Mouse (Mus musculus): Measurements from ENCODE around the gene Tchh. TPM values are rescaled to one million over a fixed set of nuclear protein-coding genes. Genes with fewer than 3 reads are reported as not detected.
A peak's percentile ranks its signal among the peaks of the same experiment; 100 is the strongest.
"Not testable (repeated sequence)": the region's sequence is repeated elsewhere in the genome, so short reads cannot be mapped to it uniquely, and the experiment has no call there.

The Tchh gene
- total and polyA plus RNA-seq, 3 experiments, result 0.02 to 0.14 (median 0.08) TPM

DNA sequence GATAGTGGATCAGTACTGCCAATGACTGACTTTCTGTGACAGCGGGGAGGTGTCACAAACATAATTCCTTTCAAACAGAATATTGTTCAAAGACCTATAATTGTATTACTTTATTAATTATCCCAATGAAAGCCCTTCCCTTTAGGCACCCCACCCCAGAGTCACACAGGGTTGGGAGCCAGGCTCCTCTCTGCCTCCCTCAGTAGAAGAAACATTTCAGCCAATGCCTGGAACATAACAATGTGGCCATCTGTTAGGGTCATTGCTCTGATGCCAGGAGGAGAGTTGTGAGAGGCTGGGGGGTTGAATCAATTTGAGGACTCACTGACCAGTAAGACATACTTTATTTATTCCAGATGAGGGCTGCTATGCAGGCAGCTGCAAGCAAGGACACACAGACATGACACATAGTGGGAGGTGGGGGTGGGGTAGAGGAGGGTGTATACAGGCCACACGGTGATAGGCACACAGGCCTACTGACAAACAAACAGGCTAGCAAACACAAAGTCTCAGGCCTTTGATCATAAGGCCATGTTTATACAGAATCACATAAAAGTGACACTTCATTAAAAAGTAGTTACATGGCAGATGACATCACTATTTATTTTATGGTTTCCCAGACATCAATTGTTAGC, 40.0 kb downstream of the Tchh start:
- no peak for TF ChIP-seq CTCF (IDR thresholded peaks at IDR 0.05)
- no peak for TF ChIP-seq POLR2A (IDR thresholded peaks at IDR 0.05; ENCODE audit: insufficient read depth, low read depth, low read length)
- TF ChIP-seq EP300 (IDR thresholded peaks at IDR 0.05; ENCODE audit: insufficient read depth, low read depth, low read length), result no peak
- intact Hi-C loops (cut with DNase I), result no loop called here
- H3K4me1 ChIP-seq (ENCODE audit: control insufficient read depth, insufficient read depth, low read length), result no peaks in the 10 kb centered on the region
- no peak overlapping the region for H3K9ac ChIP-seq (ENCODE audit: low read depth, low read length)
- H3K79me2 ChIP-seq (replicated peaks; ENCODE audit: control insufficient read depth, insufficient read depth, low read length), result no peaks in the 10 kb centered on the region
- no peak overlapping the region for H3K27ac ChIP-seq
- 77% methylated on average over 2 of the region's 2 CpGs for WGBS
- no peak for DNase-seq
- H3K36me3 ChIP-seq (ENCODE audit: control insufficient read depth, insufficient read depth, low read length), result no peaks in the 10 kb centered on the region
- H3K4me3 ChIP-seq, result no peak overlapping the region
- H3K27me3 ChIP-seq (ENCODE audit: control insufficient read depth, insufficient read depth, low read length), result no peaks in the 10 kb centered on the region

DNA sequence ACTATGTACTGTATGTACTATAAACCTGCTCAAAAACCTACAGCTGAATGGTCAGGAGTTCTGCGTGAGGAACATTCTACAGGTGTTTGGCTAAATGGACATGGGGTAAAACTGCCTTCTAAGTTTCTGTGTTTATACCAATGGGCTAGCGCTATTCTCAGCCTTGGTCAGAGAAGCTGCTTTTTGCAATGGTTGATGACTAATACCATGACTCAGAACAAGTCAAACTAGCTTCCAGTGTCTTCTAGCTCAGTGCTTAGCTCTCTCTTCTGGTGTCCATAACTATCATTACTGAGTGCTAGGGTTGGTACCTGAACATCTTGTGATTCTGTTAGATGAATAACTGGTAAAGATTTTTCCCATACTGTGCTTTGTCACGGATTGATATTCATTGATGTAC, 43.5 kb downstream of the Tchh start:
- intact Hi-C loops (cut with DNase I), result no loop called here
- Histone ChIP-seq H3K27me3 (ENCODE audit: control insufficient read depth, insufficient read depth, low read length) (no peaks in the 10 kb centered on the region), H3K4me1 (ENCODE audit: control insufficient read depth, insufficient read depth, low read length) (no peaks in the 10 kb centered on the region), H3K79me2 (replicated peaks; ENCODE audit: control insufficient read depth, insufficient read depth, low read length) (no peaks in the 10 kb centered on the region), H3K36me3 (ENCODE audit: control insufficient read depth, insufficient read depth, low read length) (no peaks in the 10 kb centered on the region), H3K9ac (ENCODE audit: low read depth, low read length) (no peak overlapping the region), H3K4me3 (no peak overlapping the region), H3K27ac (no peak overlapping the region)
- TF ChIP-seq POLR2A (IDR thresholded peaks at IDR 0.05; ENCODE audit: insufficient read depth, low read depth, low read length), result no peak
- TF ChIP-seq EP300 (IDR thresholded peaks at IDR 0.05; ENCODE audit: insufficient read depth, low read depth, low read length), result no peak
- TF ChIP-seq CTCF (IDR thresholded peaks at IDR 0.05), result no peak
- DNase-seq, result no peak
- 87% methylated on average over 3 of the region's 3 CpGs for WGBS

DNA sequence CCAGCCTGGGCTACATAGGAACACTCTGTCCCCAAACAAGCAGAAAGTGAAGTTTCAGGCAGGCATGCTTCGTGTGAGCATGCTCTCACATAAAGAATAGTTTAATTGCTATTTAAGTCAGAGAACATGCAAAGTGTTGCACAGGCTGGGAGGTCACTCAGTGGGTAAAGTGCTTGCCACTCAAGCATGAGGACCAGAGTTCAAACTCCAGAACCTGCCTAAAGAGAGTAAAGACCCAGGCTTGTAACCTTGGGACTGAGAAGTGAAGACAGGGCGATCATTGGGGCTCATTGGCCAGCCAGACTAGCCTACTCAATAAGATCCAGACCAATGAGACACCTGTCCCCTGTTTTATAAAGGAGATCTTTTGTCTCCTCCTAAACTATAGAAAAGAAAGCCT, 46.4 kb downstream of the Tchh start:
- Histone ChIP-seq H3K36me3 (ENCODE audit: control insufficient read depth, insufficient read depth, low read length) (no peaks in the 10 kb centered on the region), H3K27me3 (ENCODE audit: control insufficient read depth, insufficient read depth, low read length) (no peaks in the 10 kb centered on the region), H3K4me1 (ENCODE audit: control insufficient read depth, insufficient read depth, low read length) (no peaks in the 10 kb centered on the region), H3K4me3 (no peak overlapping the region), H3K27ac (no peak overlapping the region), H3K9ac (ENCODE audit: low read depth, low read length) (no peak overlapping the region), H3K79me2 (replicated peaks; ENCODE audit: control insufficient read depth, insufficient read depth, low read length) (no peaks in the 10 kb centered on the region)
- WGBS, result 83% methylated on average over 2 of the region's 2 CpGs
- no peak for DNase-seq
- TF ChIP-seq EP300 (IDR thresholded peaks at IDR 0.05; ENCODE audit: insufficient read depth, low read depth, low read length) (no peak), POLR2A (IDR thresholded peaks at IDR 0.05; ENCODE audit: insufficient read depth, low read depth, low read length) (no peak), CTCF (IDR thresholded peaks at IDR 0.05) (no peak)
- intact Hi-C loops (cut with DNase I), result no loop called here

DNA sequence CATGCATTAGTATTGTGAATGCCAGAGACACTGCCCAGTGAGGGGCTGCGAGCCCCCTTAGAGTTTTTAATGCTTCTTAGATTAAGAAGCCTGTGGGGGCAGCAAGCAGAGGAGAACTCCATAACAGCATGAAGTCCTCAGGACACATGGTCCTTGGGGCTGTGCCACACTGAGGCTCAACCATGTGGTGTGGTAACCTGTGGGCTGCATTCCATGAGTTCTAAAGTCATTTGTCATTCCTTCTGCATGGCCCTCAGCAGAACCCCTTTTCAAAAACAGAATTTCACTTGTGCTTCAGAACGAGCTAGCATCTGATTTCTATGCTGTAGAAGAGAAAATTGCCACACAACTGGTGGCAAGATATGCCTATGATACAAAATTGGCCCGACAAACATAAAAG, 50.0 kb downstream of the Tchh start:
- no peak overlapping the region for H3K27ac ChIP-seq
- WGBS, result 67% methylated on average over 3 of the region's 3 CpGs
- H3K27me3 ChIP-seq (ENCODE audit: control insufficient read depth, insufficient read depth, low read length), result no peaks in the 10 kb centered on the region
- no peak for DNase-seq
- no peaks in the 10 kb centered on the region for H3K79me2 ChIP-seq (replicated peaks; ENCODE audit: control insufficient read depth, insufficient read depth, low read length)
- no peaks in the 10 kb centered on the region for H3K36me3 ChIP-seq (ENCODE audit: control insufficient read depth, insufficient read depth, low read length)
- no peak overlapping the region for H3K4me3 ChIP-seq
- intact Hi-C loops (cut with DNase I), result no loop called here
- TF ChIP-seq EP300 (IDR thresholded peaks at IDR 0.05; ENCODE audit: insufficient read depth, low read depth, low read length), result no peak
- no peak for TF ChIP-seq CTCF (IDR thresholded peaks at IDR 0.05)
- H3K9ac ChIP-seq (ENCODE audit: low read depth, low read length), result no peak overlapping the region
- no peaks in the 10 kb centered on the region for H3K4me1 ChIP-seq (ENCODE audit: control insufficient read depth, insufficient read depth, low read length)

DNA sequence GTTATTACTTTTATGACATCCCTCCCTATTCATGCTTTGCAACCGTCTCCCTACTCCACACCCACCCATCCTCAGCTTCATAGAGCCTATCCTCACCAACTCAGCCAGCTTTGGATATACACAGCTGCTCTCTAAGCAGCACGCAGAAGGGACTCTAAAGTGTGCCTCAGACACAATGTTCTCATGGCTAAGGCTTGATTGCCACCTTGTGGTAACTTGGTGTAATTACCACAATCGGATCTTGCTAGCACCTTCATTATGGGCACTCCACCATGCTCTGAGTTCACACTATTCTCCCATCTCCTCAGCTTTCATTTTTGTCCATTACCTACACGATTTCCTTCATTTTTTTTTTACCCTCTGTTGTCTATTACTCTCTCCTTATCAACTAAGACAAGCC, 51.9 kb downstream of the Tchh start:
- Histone ChIP-seq H3K27ac (no peak overlapping the region), H3K79me2 (replicated peaks; ENCODE audit: control insufficient read depth, insufficient read depth, low read length) (no peaks in the 10 kb centered on the region), H3K4me3 (no peak overlapping the region), H3K27me3 (ENCODE audit: control insufficient read depth, insufficient read depth, low read length) (no peaks in the 10 kb centered on the region), H3K36me3 (ENCODE audit: control insufficient read depth, insufficient read depth, low read length) (no peaks in the 10 kb centered on the region), H3K4me1 (ENCODE audit: control insufficient read depth, insufficient read depth, low read length) (no peaks in the 10 kb centered on the region), H3K9ac (ENCODE audit: low read depth, low read length) (no peak overlapping the region)
- under 1% methylated on average over 4 of the region's 4 CpGs for WGBS
- DNase-seq, result peak; percentile 8 to 18
- TF ChIP-seq CTCF (IDR thresholded peaks at IDR 0.05), result peak; percentile 90
- 0 out of 2 replicates have a peak, but pooled peaks have one; percentile 43 for TF ChIP-seq EP300 (IDR thresholded peaks at IDR 0.05; ENCODE audit: insufficient read depth, low read depth, low read length)
- TF ChIP-seq POLR2A (IDR thresholded peaks at IDR 0.05; ENCODE audit: insufficient read depth, low read depth, low read length), result no peak
- intact Hi-C loops (cut with DNase I), result loop anchor here (1.0 to 2.0 kb wide), 2 partner anchors 132 to 363 kb away; no protein-coding TSS in a partner anchor

DNA sequence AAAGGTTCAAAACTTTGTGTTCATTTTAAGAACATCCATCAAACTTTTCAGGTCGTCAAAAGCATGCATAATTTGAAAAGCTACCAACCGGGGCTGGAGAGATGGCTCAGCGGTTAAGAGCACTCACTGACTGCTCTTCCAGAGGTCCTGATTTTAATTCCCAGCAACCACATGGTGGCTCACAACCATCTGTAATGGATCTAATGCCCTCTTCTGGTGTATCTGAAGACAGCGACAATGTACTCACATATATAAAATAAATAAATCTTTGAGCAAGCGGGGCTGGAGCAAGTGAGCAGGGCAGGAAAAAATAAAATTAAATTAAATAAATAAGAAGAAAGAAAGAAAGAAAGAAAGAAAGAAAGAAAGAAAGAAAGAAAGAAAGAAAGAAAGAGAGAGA, 52.6 kb downstream of the Tchh start:
- H3K4me1 ChIP-seq (ENCODE audit: control insufficient read depth, insufficient read depth, low read length); H3K27ac ChIP-seq; H3K36me3 ChIP-seq (ENCODE audit: control insufficient read depth, insufficient read depth, low read length); H3K9ac ChIP-seq (ENCODE audit: low read depth, low read length); H3K27me3 ChIP-seq (ENCODE audit: control insufficient read depth, insufficient read depth, low read length); DNase-seq; H3K4me3 ChIP-seq; H3K79me2 ChIP-seq (replicated peaks; ENCODE audit: control insufficient read depth, insufficient read depth, low read length): not testable (repeated sequence)
- WGBS, result 22% methylated on average over 5 of the region's 5 CpGs
- intact Hi-C loops (cut with DNase I), result loop anchor here (1.0 to 2.0 kb wide), 2 partner anchors 132 to 364 kb away; no protein-coding TSS in a partner anchor
